Mouse (Mus musculus) neutrophil, adult 5-6 weeks (primary cell): ENCODE results near the gene Samd4. TPM values are rescaled to one million over a fixed set of nuclear protein-coding genes. Genes with fewer than 3 reads are reported as not detected.

Source experiments
- ATAC-seq: fragments of 151-379, 151-347 bp; 2 replicates; pipeline ENCODE4 v1.8.0; 2017; ENCODE audit warnings: mild to moderate bottlenecking, moderate TSS enrichment; ENCODE audit not compliant: insufficient number of reproducible peaks, poor library complexity, low FRiP score, severe bottlenecking; ENCODE audit errors: extremely low read depth
- total RNA-seq: library from RNA; stranded (forward); fragments of 200-1000 nt; gene quantifications from 2 replicates; pipeline ENCODE4 v1.2.3, GENCODE M21; 2017

Samd4 gene
- total RNA-seq, 1 experiment from 2014 or later, result not detected

GRCm38 (mm10) chr14:47032140-47032539 is 149.5 kb downstream of the Samd4 start:
- ATAC-seq, result no peak

- no peak for ATAC-seq
Observed at GRCm38 (mm10) chr14:47033423-47033822, 150.8 kb downstream of the Samd4 start.

GRCm38 (mm10) chr14:47041699-47042098 is 159.0 kb downstream of the Samd4 start:
- no peak for ATAC-seq

GRCm38 (mm10) chr14:47049051-47049450 is 166.4 kb downstream of the Samd4 start:
- ATAC-seq, result no peak

GRCm38 (mm10) chr14:47051743-47052610 is 169.3 kb downstream of the Samd4 start:
- no peak for ATAC-seq

GRCm38 (mm10) chr14:47053101-47053500 is 170.4 kb downstream of the Samd4 start:
- ATAC-seq, result no peak

GRCm38 (mm10) chr14:47053824-47054223 is 171.2 kb downstream of the Samd4 start:
- no peak for ATAC-seq

- ATAC-seq, result no peak
Observed at GRCm38 (mm10) chr14:47058969-47059368, 176.3 kb downstream of the Samd4 start.

GRCm38 (mm10) chr14:47065067-47065466 is 182.4 kb downstream of the Samd4 start:
- ATAC-seq, result no peak

GRCm38 (mm10) chr14:47066901-47067300 is 184.2 kb downstream of the Samd4 start:
- no peak for ATAC-seq

GRCm38 (mm10) chr14:47074045-47074666 is 191.5 kb downstream of the Samd4 start:
- no peak for ATAC-seq

- no peak for ATAC-seq
Observed at GRCm38 (mm10) chr14:47075010-47075677, 192.5 kb downstream of the Samd4 start.

GRCm38 (mm10) chr14:47075856-47076255 is 193.2 kb downstream of the Samd4 start:
- ATAC-seq, result no peak

GRCm38 (mm10) chr14:47076956-47077575 is 194.4 kb downstream of the Samd4 start:
- ATAC-seq, result no peak

- ATAC-seq, result no peak
Observed at GRCm38 (mm10) chr14:47077576-47077970, 194.9 kb downstream of the Samd4 start.

GRCm38 (mm10) chr14:47079911-47080310 is 197.3 kb downstream of the Samd4 start:
- ATAC-seq, result no peak

GRCm38 (mm10) chr14:47083311-47083710 is 200.7 kb downstream of the Samd4 start:
- ATAC-seq, result no peak

GRCm38 (mm10) chr14:47083838-47084237 is 201.2 kb downstream of the Samd4 start:
- no peak for ATAC-seq

GRCm38 (mm10) chr14:47084686-47085085 is 202.0 kb downstream of the Samd4 start:
- ATAC-seq, result no peak
